Mouse (Mus musculus) liver, adult 2 months (tissue): ENCODE measurements around the gene Faap20. TPM values are rescaled to one million over a fixed set of nuclear protein-coding genes. Genes with fewer than 3 reads are reported as not detected.

Source experiments
- DNase-seq: peaks from one replicate; pipeline ENCODE4 v3.0.0-alpha.2; 2011; ENCODE audit warnings: low read depth, low spot score; ENCODE audit errors: extremely low read depth
- H3K27ac ChIP-seq: fragments of 200-500 bp; replicated peaks from 2 replicates; pipeline ENCODE4 v1.5.1; 2012; ENCODE audit warnings: low read depth, mild to moderate bottlenecking, control low read depth, inconsistent platforms, low read length; ENCODE audit not compliant: insufficient read depth
- H3K27me3 ChIP-seq: fragments of 200-500 bp; 2 replicates; pipeline ENCODE4 v1.6.1; 2012; ENCODE audit warnings: mild to moderate bottlenecking, moderate library complexity, low read length, inconsistent platforms; ENCODE audit not compliant: control insufficient read depth, insufficient read depth
- H3K36me3 ChIP-seq: fragments of 200-500 bp; 2 replicates; pipeline ENCODE4 v1.6.1; 2012; ENCODE audit warnings: low read length, inconsistent platforms; ENCODE audit not compliant: control insufficient read depth, insufficient read depth
- H3K4me1 ChIP-seq: fragments of 200-500 bp; 2 replicates; pipeline ENCODE4 v1.6.1; 2011; ENCODE audit warnings: low read length; ENCODE audit not compliant: control insufficient read depth, insufficient read depth
- H3K4me3 ChIP-seq: fragments of 200-500 bp; 2 replicates; pipeline ENCODE4 v1.5.1; 2011; ENCODE audit warnings: low read depth, mild to moderate bottlenecking, control low read depth, low read length, moderate library complexity; ENCODE audit not compliant: insufficient read depth
- H3K79me2 ChIP-seq: fragments of 200-500 bp; 2 replicates; pipeline ENCODE4 v1.6.1; 2012; ENCODE audit warnings: inconsistent platforms, mild to moderate bottlenecking, low read length, moderate library complexity; ENCODE audit not compliant: control insufficient read depth, insufficient read depth
- H3K9ac ChIP-seq: fragments of 200-500 bp; 2 replicates; pipeline ENCODE4 v1.6.1; 2012; ENCODE audit warnings: low read depth, mild to moderate bottlenecking, control low read depth, inconsistent platforms, low read length
- CTCF ChIP-seq: fragments of 200-500 bp; IDR thresholded peaks from 2 replicates; pipeline ENCODE4 v1.5.1; 2011; ENCODE audit warnings: low read depth, low read length, control low read depth
- POLR2A ChIP-seq: fragments of 200-500 bp; IDR thresholded peaks from 2 replicates; pipeline ENCODE4 v1.6.1; 2011; ENCODE audit warnings: low read length, control low read depth; ENCODE audit not compliant: insufficient read depth; ENCODE audit errors: extremely low read depth
- WGBS: fragments of 180-500 bp; shearing (Covaris S2); methylation state at CpG from one replicate; pipeline ENCODE4 v1.1.7; 2018; 5-methylcytosine and 5-hydroxymethylcytosine counted together
- polyA plus RNA-seq: library from polyadenylated mRNA; depleted of rRNA; stranded (reverse); fragments of >200 nt; gene quantifications from 2 replicates; pipeline ENCODE4 v1.2.3, GENCODE M21; 2012
- total RNA-seq: library from RNA; depleted of rRNA; stranded (reverse); fragments of >200 nt; gene quantifications from 2 replicates; pipeline ENCODE4 v1.2.3, GENCODE M21; 2014

Gene Faap20
- total and polyA plus RNA-seq, 2 experiments, result 5.4 to 28.6 TPM

DNA sequence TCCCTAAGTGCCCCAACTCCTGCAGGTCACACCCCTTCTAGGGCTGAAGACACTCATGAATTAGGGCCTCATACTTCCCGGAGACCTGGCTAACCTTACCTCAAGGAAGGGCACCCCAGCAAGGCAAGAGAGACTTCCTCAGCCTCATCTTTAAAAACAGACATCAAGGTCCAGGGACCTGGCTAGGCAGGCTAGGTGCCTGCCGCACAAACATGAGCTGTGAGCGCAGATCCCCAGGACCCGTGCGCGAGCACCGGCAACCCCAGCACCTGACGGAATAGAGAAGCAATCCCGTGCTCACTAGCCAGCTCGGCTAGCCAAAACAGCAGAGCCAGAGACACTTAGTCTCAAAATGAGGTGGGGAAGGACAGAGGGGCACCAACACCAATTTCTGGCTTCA lies 34.8 kb upstream of the Faap20 start:
- Histone ChIP-seq H3K4me1 (peaks cover 57% of the 10 kb centered on the region), H3K4me3 (no peak overlapping the region), H3K27ac (no peak overlapping the region), H3K27me3 (no peaks in the 10 kb centered on the region), H3K79me2 (peaks cover 74% of the 10 kb centered on the region), H3K9ac (no peak overlapping the region), H3K36me3 (no peaks in the 10 kb centered on the region)
- TF ChIP-seq CTCF (no peak), POLR2A (no peak)
- WGBS, result 47% methylated on average over 10 of the region's 10 CpGs
- no peak for DNase-seq

GRCm38 (mm10) chr4:155215203-155215602 lies 34.4 kb upstream of the Faap20 start:
- DNase-seq, result no peak
- Histone ChIP-seq H3K27ac (no peak overlapping the region), H3K79me2 (peaks cover 74% of the 10 kb centered on the region), H3K4me3 (no peak overlapping the region), H3K36me3 (no peaks in the 10 kb centered on the region), H3K4me1 (peaks cover 62% of the 10 kb centered on the region), H3K9ac (no peak overlapping the region), H3K27me3 (no peaks in the 10 kb centered on the region)
- no peak for TF ChIP-seq CTCF
- TF ChIP-seq POLR2A, result no peak
- 48% methylated on average over 9 of the region's 9 CpGs for WGBS

- H3K9ac ChIP-seq, result no peak overlapping the region
These were observed 33.6 kb upstream of the Faap20 start for GRCm38 (mm10) chr4:155215773-155216630.

DNA sequence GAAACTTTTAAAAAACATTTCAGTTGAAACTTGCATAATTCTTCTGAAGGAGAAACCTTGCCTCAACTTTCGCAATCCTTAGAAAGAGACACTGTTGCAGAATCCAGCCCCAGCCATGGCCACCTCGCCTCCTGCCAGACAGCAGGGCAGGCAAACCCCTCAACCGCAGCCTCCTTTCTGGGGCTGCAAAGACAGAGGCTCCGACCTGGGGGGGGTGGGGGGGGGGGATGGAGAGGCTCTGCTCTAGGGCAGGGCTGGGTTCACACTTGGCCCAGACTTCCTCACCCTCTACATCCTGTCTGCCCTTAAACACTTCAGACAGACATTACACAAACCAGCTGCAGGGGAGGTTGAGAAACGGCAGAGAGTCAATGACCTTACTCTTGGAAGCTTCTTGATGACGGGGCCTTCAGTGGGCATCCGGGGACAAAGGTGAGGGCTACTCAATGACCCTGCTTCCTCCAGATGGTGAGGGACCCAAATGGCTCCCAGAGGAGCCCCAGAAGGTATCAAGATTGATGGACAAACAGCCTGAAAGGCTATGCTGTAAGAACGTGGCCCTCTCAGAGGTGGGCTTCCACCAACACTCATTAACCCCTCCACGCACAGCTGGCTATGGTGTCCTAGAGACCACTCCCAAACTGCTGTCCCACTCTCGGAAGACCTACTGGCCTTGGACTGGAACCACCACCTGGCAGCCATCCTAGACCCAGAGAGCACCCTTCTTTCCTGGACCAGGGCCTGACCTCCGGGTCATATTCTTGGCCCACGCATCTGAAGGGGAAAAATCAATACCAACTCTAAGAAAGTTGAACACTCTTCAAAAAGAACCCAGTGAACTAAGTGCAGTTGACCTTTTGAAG lies 32.1 kb upstream of the Faap20 start:
- H3K9ac ChIP-seq, result no peak overlapping the region
- H3K27me3 ChIP-seq, result no peaks in the 10 kb centered on the region
- peaks cover 67% of the 10 kb centered on the region for H3K79me2 ChIP-seq
- H3K36me3 ChIP-seq, result no peaks in the 10 kb centered on the region
- WGBS, result 5% methylated on average over 12 of the region's 12 CpGs
- H3K27ac ChIP-seq, result peak overlapping the region; percentile 90
- DNase-seq, result peak; percentile 87
- no peak overlapping the region for H3K4me3 ChIP-seq
- peaks cover 71% of the 10 kb centered on the region for H3K4me1 ChIP-seq
- no peak for TF ChIP-seq POLR2A

More at GRCm38 (mm10) chr4:155215773-155216630, 33.6 kb upstream of the Faap20 start:
- peaks cover 72% of the 10 kb centered on the region for H3K79me2 ChIP-seq
- TF ChIP-seq POLR2A (no peak), CTCF (no peak)
- H3K4me1 ChIP-seq, result peaks cover 68% of the 10 kb centered on the region
- H3K4me3 ChIP-seq, result no peak overlapping the region
- WGBS, result 23% methylated on average over 12 of the region's 12 CpGs
- DNase-seq, result peak; percentile 97
- peak overlapping the region; percentile 71 for H3K27ac ChIP-seq
- H3K36me3 ChIP-seq, result no peaks in the 10 kb centered on the region
- no peaks in the 10 kb centered on the region for H3K27me3 ChIP-seq

GRCm38 (mm10) chr4:155218104-155218732 lies 31.4 kb upstream of the Faap20 start:
- no peaks in the 10 kb centered on the region for H3K36me3 ChIP-seq
- H3K9ac ChIP-seq, result no peak overlapping the region
- peaks cover 69% of the 10 kb centered on the region for H3K4me1 ChIP-seq
- TF ChIP-seq CTCF, result no peak
- TF ChIP-seq POLR2A, result no peak
- H3K27ac ChIP-seq, result peak overlapping the region; percentile 90; the same call in 1 of the 2 replicates
- H3K27me3 ChIP-seq, result no peaks in the 10 kb centered on the region
- no peak overlapping the region for H3K4me3 ChIP-seq
- H3K79me2 ChIP-seq, result peaks cover 61% of the 10 kb centered on the region
- WGBS, result 26% methylated on average over 9 of the region's 9 CpGs
- DNase-seq, result no peak
